Mouse (Mus musculus) cerebellum, adult (tissue): ENCODE data around the gene Ccdc171.

Experiments
- ATAC-seq: cut with Nextera tagmentation; 2 replicates; pipeline ENCODE4 v1.9.2; 2017; ENCODE audit warnings: mild to moderate bottlenecking, moderate library complexity, mixed read lengths; ENCODE audit not compliant: insufficient number of reproducible peaks, low FRiP score, low TSS enrichment

The Ccdc171 gene

DNA sequence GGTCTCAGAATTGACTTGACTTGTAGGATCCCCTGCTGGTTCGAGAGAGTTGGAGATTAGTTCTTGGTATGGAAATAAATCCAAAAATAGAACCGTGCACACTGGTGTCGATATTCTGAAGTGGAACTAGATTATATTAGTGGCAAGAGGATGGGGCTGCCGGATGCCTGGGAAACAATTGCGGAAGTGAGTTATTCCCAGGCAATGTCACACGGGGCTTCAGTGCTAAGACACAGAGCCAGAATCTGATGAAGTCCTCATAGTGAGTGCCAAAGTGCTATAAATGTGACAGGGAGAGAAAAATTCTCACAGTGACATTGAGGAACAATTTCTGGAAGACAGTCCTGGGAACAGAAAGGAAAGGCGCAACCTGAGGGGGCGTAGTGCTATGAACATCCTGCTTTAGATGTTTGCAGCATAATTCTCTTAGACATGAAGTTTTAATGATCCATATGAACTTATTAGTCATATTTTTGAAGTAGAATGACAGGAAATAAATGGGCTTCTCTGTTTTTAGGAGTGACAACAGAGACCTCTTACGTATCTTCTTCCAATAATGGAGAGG is 376.8 kb downstream of the Ccdc171 start:
- ATAC-seq: no peak
